Mouse (Mus musculus) heart, adult 2 months (tissue): ENCODE results near the gene Arcn1.

ENCODE experiments used
- CTCF ChIP-seq: fragments of 200-600 bp; IDR thresholded peaks from 2 replicates; pipeline ENCODE4 v1.8.1; 2022; ENCODE audit warnings: antibody characterized with exemption, mild to moderate bottlenecking, moderate library complexity
- EP300 ChIP-seq: fragments of 200-500 bp; IDR thresholded peaks from 2 replicates; pipeline ENCODE4 v1.6.1; 2011; ENCODE audit warnings: low read depth, low read length, control low read depth; ENCODE audit not compliant: insufficient read depth
- POLR2A ChIP-seq: fragments of 200-500 bp; IDR thresholded peaks from 2 replicates; pipeline ENCODE4 v1.6.1; 2011; ENCODE audit warnings: mild to moderate bottlenecking, low read depth, low read length, control low read depth; ENCODE audit not compliant: insufficient read depth

GRCm38 (mm10) chr9:44772392-44772749 lies 4.7 kb upstream of the Arcn1 start:
- TF ChIP-seq POLR2A = no peak
- TF ChIP-seq CTCF = no peak
- no peak for TF ChIP-seq EP300
